In the genomic region with DNA sequence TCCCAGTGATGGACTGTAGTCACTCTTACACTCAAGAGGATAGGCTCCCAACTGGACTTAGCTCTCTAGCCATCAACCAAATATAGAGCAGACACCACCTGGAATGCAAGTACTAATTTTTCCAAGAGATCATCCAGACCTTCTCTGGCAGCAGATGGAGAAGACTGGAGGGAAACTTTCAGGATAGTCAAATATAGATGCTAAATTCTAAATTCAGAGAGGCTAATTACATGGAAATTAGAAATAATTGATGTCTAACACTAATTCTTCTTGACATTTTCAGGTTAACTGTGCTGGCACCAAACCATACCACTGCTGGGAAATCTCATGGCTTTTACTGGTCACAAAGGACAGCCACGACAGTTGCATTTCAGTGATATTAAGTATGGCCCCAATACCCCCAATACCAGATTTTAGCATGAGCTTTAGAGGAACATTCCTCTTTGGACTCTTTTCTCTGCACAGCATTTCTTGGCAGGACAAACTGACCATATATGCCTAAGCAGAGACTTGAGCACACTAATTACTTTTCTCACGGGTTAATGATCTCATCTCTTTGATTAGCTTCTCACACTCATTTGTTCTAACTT, we compare ENCODE assay signal across 14 mouse cellular contexts.
"Had no signal": no experiment of that assay in that cellular context is flagged by ENCODE, and none has a peak within 500 bp of the region (broad histone marks: within the 10 kb centered on the region; RNA-seq: fewer than 3 reads in every experiment).

No protein-coding gene starts in this region.

- ATAC-seq: liver, postnatal 0 days; lung, postnatal 0 days; midbrain, embryonic 13.5 days; midbrain, embryonic 16.5 days had no signal

- DNase-seq: kidney, adult 8-10 months; kidney, postnatal 10 days; kidney, postnatal 36 days; layer of hippocampus, postnatal 36 days; left cerebral cortex, postnatal 4 days; liver, postnatal 0 days; lung, embryonic 14.5 days; right cerebral cortex, postnatal 25 days; spleen, adult 18-20 months; thymus, adult 18-20 months; thymus, postnatal 36 days had no signal
